ENCODE assay signal across 32 mouse cellular contexts in genomic region chr10:84777974-84778373, GRCm38 (mm10). TPM values are rescaled to one million over a fixed set of nuclear protein-coding genes. Genes with fewer than 3 reads are reported as not detected.
DNase-seq lines count a peak whose midpoint lies in the region; ATAC-seq and TF ChIP-seq lines count a peak whose summit lies in the region.
"Had no signal": no experiment of that assay in that cellular context is flagged by ENCODE, and none has a peak within 500 bp of the region (broad histone marks: within the 10 kb centered on the region; RNA-seq: fewer than 3 reads in every experiment).

No protein-coding gene starts in this region.

- H3K9ac ChIP-seq in lung, postnatal 0 days (replicated peaks; ENCODE audit: low read depth) = no peak overlapping the region
- no peak overlapping the region for H3K9ac ChIP-seq in forebrain, embryonic 14.5 days (ENCODE audit: low read length)
- H3K9ac ChIP-seq: embryonic facial prominence, embryonic 15.5 days; forebrain, embryonic 12.5 days; hindbrain, embryonic 12.5 days; limb, embryonic 13.5 days; liver, embryonic 12.5 days; midbrain, embryonic 15.5 days had no signal

- H3K9me3 ChIP-seq in lung, postnatal 0 days (ENCODE audit: low read length) = no peaks in the 10 kb centered on the region
- no peaks in the 10 kb centered on the region for H3K9me3 ChIP-seq in forebrain, embryonic 14.5 days (replicated peaks; ENCODE audit: control insufficient read depth, low read length)
- H3K9me3 ChIP-seq: embryonic facial prominence, embryonic 10.5 days; embryonic facial prominence, embryonic 15.5 days; forebrain, embryonic 12.5 days; hindbrain, embryonic 12.5 days; limb, embryonic 13.5 days; liver, embryonic 12.5 days; midbrain, embryonic 10.5 days; midbrain, embryonic 15.5 days had no signal

- no peak for ATAC-seq in lung, postnatal 0 days
- ATAC-seq in monocyte, adult 5-6 weeks (replicated peaks; ENCODE audit: insufficient number of reproducible peaks, low FRiP score, low TSS enrichment, poor library complexity, severe bottlenecking) = peak; percentile 60
- no peak for ATAC-seq in forebrain, embryonic 14.5 days
- ATAC-seq: intestine, embryonic 16.5 days; liver, embryonic 12.5 days; midbrain, embryonic 15.5 days had no signal

- DNase-seq in lung, postnatal 0 days (ENCODE audit: low spot score) = peak; percentile 54
- DNase-seq in lung, adult 18-20 months = no peak
- DNase-seq in gonadal fat pad, adult 2 months (ENCODE audit: low read depth) = peak; percentile 56
- no peak for DNase-seq in left cerebral cortex, adult 9 months (ENCODE audit: low spot score in 2 of 2)
- DNase-seq in forebrain, embryonic 14.5 days (ENCODE audit: low spot score) = no peak
- DNase-seq: adrenal gland, postnatal 10 days; cerebellum, adult 11-12 months; gastrocnemius, adult 2 months; heart, postnatal 14 days; kidney, adult 8-10 months; kidney, postnatal 14 days; lung, adult 2 months; right cerebral cortex, adult 18-20 months; thymus, adult 18-20 months; thymus, postnatal 4 days had no signal

- no peak overlapping the region for H3K4me3 ChIP-seq in lung, postnatal 0 days (ENCODE audit: low read depth, low read length)
- H3K4me3 ChIP-seq in bone marrow, adult 2 months (replicated peaks; ENCODE audit: control insufficient read depth, low read depth, low read length) = no peak overlapping the region
- H3K4me3 ChIP-seq in forebrain, embryonic 14.5 days (ENCODE audit: low read depth, low read length) = no peak overlapping the region
- H3K4me3 ChIP-seq: embryonic facial prominence, embryonic 10.5 days; embryonic facial prominence, embryonic 15.5 days; forebrain, embryonic 12.5 days; gastrocnemius, adult 2 months; hindbrain, embryonic 12.5 days; left cerebral cortex, adult 2 months; limb, embryonic 13.5 days; liver, embryonic 12.5 days; midbrain, embryonic 10.5 days; midbrain, embryonic 15.5 days had no signal

- H3K27ac ChIP-seq in lung, postnatal 0 days (ENCODE audit: low read length) = no peak overlapping the region
- H3K27ac ChIP-seq in bone marrow, adult 2 months (ENCODE audit: control insufficient read depth, insufficient read depth, low read depth, low read length, poor library complexity) = peak overlapping the region; percentile 27
- H3K27ac ChIP-seq in forebrain, embryonic 14.5 days (ENCODE audit: low read depth, low read length) = no peak overlapping the region
- H3K27ac ChIP-seq: embryonic facial prominence, embryonic 10.5 days; embryonic facial prominence, embryonic 15.5 days; forebrain, embryonic 12.5 days; gastrocnemius, adult 2 months; hindbrain, embryonic 12.5 days; left cerebral cortex, adult 2 months; limb, embryonic 13.5 days; liver, embryonic 12.5 days; macrophage; midbrain, embryonic 10.5 days; midbrain, embryonic 15.5 days; stomach, postnatal 0 days had no signal

- H3K4me2 ChIP-seq in lung, postnatal 0 days (replicated peaks; ENCODE audit: low read depth, low read length) = no peak overlapping the region
- H3K4me2 ChIP-seq in forebrain, embryonic 14.5 days (ENCODE audit: low read length) = no peak overlapping the region
- H3K4me2 ChIP-seq: embryonic facial prominence, embryonic 15.5 days; forebrain, embryonic 12.5 days; hindbrain, embryonic 12.5 days; limb, embryonic 13.5 days; liver, embryonic 12.5 days; midbrain, embryonic 15.5 days had no signal

- 43% methylated on average over 7 of the region's 7 CpGs for WGBS in lung, postnatal 0 days
- WGBS in bone marrow, adult 2 months = 24% methylated on average over 7 of the region's 7 CpGs
- 72% methylated on average over 7 of the region's 7 CpGs for WGBS in forebrain, embryonic 14.5 days

- no peak for TF ChIP-seq CTCF in lung, postnatal 0 days (IDR thresholded peaks at IDR 0.05)
- TF ChIP-seq CTCF in bone marrow, adult 2 months (IDR thresholded peaks at IDR 0.05; ENCODE audit: control insufficient read depth, insufficient read depth, low read length) = no peak

- no peak for TF ChIP-seq EP300 in lung, postnatal 0 days (IDR thresholded peaks at IDR 0.05)

- H3K4me1 ChIP-seq in lung, postnatal 0 days (ENCODE audit: insufficient read depth, low read depth, low read length) = no peaks in the 10 kb centered on the region; the same call in 1 of the 2 replicates
- peaks cover 14% of the 10 kb centered on the region for H3K4me1 ChIP-seq in bone marrow, adult 2 months (ENCODE audit: control insufficient read depth, insufficient read depth, low read length)
- no peaks in the 10 kb centered on the region for H3K4me1 ChIP-seq in forebrain, embryonic 14.5 days (ENCODE audit: control insufficient read depth, insufficient read depth, low read length)
- H3K4me1 ChIP-seq: embryonic facial prominence, embryonic 10.5 days; embryonic facial prominence, embryonic 15.5 days; hindbrain, embryonic 12.5 days; limb, embryonic 13.5 days; liver, embryonic 12.5 days; midbrain, embryonic 15.5 days had no signal

- H3K36me3 ChIP-seq in lung, postnatal 0 days (ENCODE audit: insufficient read depth, low read length) = no peaks in the 10 kb centered on the region
- peaks cover 12% of the 10 kb centered on the region; the same call in 1 of the 2 replicates for H3K36me3 ChIP-seq in forebrain, embryonic 14.5 days (ENCODE audit: control insufficient read depth, insufficient read depth, low read length)
- H3K36me3 ChIP-seq: embryonic facial prominence, embryonic 15.5 days; limb, embryonic 13.5 days; liver, embryonic 12.5 days; midbrain, embryonic 15.5 days had no signal

- TF ChIP-seq POLR2A in bone marrow, adult 2 months (IDR thresholded peaks at IDR 0.05; ENCODE audit: borderline replicate concordance, control insufficient read depth, low read depth, low read length) = no peak

- H3K27me3 ChIP-seq in lung, postnatal 0 days (replicated peaks; ENCODE audit: insufficient read depth, low read length) = no peaks in the 10 kb centered on the region
- no peaks in the 10 kb centered on the region for H3K27me3 ChIP-seq in forebrain, embryonic 14.5 days (replicated peaks; ENCODE audit: control insufficient read depth, insufficient read depth, low read length)
- H3K27me3 ChIP-seq: embryonic facial prominence, embryonic 15.5 days; forebrain, embryonic 12.5 days; hindbrain, embryonic 12.5 days; limb, embryonic 13.5 days; midbrain, embryonic 15.5 days had no signal

RNA-seq across cellular contexts. Expression of gene Rfx4, which starts 22.1 kb away (rescaled TPM):
- polyA plus RNA-seq in lung, postnatal 0 days (2015; fragmentation: Nextera tagmentation; extraction: Ambion mirVana) = 0.08 TPM in 1 of 2 replicates, not detected in the other
- polyA plus RNA-seq in bone marrow, adult 2 months (2011; ENCODE audit: insufficient read depth, insufficient read length, low replicate concordance, missing spikeins) = not detected in 2 replicates
- 0.30 TPM in 2 replicates for polyA plus RNA-seq in gonadal fat pad, adult 2 months (2012; rRNA removed)
- not detected in 3 replicates for total RNA-seq in monocyte, adult 5-6 weeks (2017)
- polyA plus RNA-seq in forebrain, embryonic 14.5 days (2014; fragmentation: Nextera tagmentation; extraction: Ambion mirVana) = 8.1 and 9.5 TPM in 2 replicates
- total RNA-seq: gastrocnemius, adult 2 months had no signal
- polyA plus RNA-seq: C2C12; heart, embryonic 14.5 days; intestine, embryonic 16.5 days; liver, embryonic 12.5 days; macrophage; spleen, adult 2 months; stomach, postnatal 0 days had no signal

Comparison
In these comparisons a context has a peak if more than half of its experiments do, and no peak if none do; other contexts are left out.
1. DNase-seq: peak in lung, postnatal 0 days (single experiment) and gonadal fat pad, adult 2 months (single experiment); none in lung, adult 18-20 months (0 of 2), left cerebral cortex, adult 9 months (0 of 2) and forebrain, embryonic 14.5 days (single experiment).